Mouse (Mus musculus): ENCODE measurements around the gene Efemp2.

DNA sequence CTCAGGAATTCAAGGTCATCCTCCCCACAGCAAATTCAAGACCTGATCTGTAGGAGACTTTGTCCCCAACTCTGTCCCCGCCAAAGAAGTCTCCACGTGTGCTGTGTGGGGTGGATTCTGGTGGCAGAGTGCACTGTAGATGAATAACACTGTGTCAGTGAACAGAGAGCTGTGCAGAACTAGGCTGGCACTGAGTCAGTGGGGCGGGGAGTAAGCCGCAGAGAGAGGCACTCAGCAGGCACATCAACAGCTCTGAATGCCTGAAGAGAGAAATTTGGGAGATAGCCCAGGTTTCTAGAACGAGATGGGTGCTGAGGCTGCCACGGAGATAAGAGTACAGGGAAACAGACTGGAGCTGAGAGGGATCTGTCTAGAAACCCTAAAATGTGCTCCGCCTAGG is 14.7 kb upstream of the Efemp2 start:
- TF ChIP-seq CTCF (IDR thresholded peaks at IDR 0.05; ENCODE audit: borderline replicate concordance, insufficient read depth, low read depth, low read length), result no peak
- TF ChIP-seq POLR2A (IDR thresholded peaks at IDR 0.05; ENCODE audit: borderline replicate concordance, insufficient read depth, low read length), result no peak
